Mouse (Mus musculus): ENCODE measurements around the gene Plpp4.

- no peak for TF ChIP-seq CTCF (IDR thresholded peaks at IDR 0.05)
- no peak for TF ChIP-seq EP300 (IDR thresholded peaks at IDR 0.05)
These were observed 28.5 kb downstream of the Plpp4 start for GRCm38 (mm10) chr7:129285186-129285868.

Measured in lung, postnatal 0 days (tissue).